Mouse (Mus musculus) neural tube, embryonic 11.5 days (tissue): ENCODE results near the gene Arid1b. TPM values are rescaled to one million over a fixed set of nuclear protein-coding genes. Genes with fewer than 3 reads are reported as not detected.

Experiments
- ATAC-seq: fragments of 200-750 bp; cut with Nextera tagmentation; 2 replicates; pipeline ENCODE4 v1.8.0; 2017; ENCODE audit warnings: moderate number of reproducible peaks, mild to moderate bottlenecking, moderate TSS enrichment, moderate library complexity; ENCODE audit not compliant: insufficient read depth, low FRiP score, low TSS enrichment
- DNase-seq: peaks from one replicate; pipeline ENCODE4 v3.0.0-alpha.2; 2015; ENCODE audit warnings: low spot score
- H3K27ac ChIP-seq: fragments of 300-500 bp; sonication (generic); 2 replicates; pipeline ENCODE4 v1.5.1; 2014; ENCODE audit warnings: low read depth, mild to moderate bottlenecking, low read length
- H3K27me3 ChIP-seq: fragments of 300-500 bp; sonication (generic); 2 replicates; pipeline ENCODE4 v1.6.1; 2014; ENCODE audit warnings: mild to moderate bottlenecking, low read length, mixed read lengths; ENCODE audit not compliant: control insufficient read depth, insufficient read depth
- H3K36me3 ChIP-seq: fragments of 300-500 bp; sonication (generic); 2 replicates; pipeline ENCODE4 v1.6.1; 2014; ENCODE audit warnings: mild to moderate bottlenecking, low read length, moderate library complexity, mixed read lengths; ENCODE audit not compliant: control insufficient read depth, insufficient read depth
- H3K4me1 ChIP-seq: fragments of 300-500 bp; sonication (generic); 2 replicates; pipeline ENCODE4 v1.6.1; 2014; ENCODE audit warnings: low read length, mixed read lengths; ENCODE audit not compliant: control insufficient read depth, insufficient read depth
- H3K4me2 ChIP-seq: fragments of 300-500 bp; sonication (generic); 2 replicates; pipeline ENCODE4 v1.6.1; 2014; ENCODE audit warnings: low read depth, mild to moderate bottlenecking, moderate library complexity
- H3K4me3 ChIP-seq: fragments of 300-500 bp; sonication (generic); 2 replicates; pipeline ENCODE4 v1.5.1; 2014; ENCODE audit warnings: low read depth, low read length
- H3K9ac ChIP-seq: fragments of 300-500 bp; sonication (generic); 2 replicates; pipeline ENCODE4 v1.6.1; 2014; ENCODE audit warnings: mild to moderate bottlenecking, low read length
- H3K9me3 ChIP-seq: fragments of 300-500 bp; sonication (generic); 2 replicates; pipeline ENCODE4 v1.6.1; 2016; ENCODE audit warnings: low read length; ENCODE audit not compliant: control insufficient read depth
- WGBS: fragments of 180-500 bp; shearing (Covaris S2); extraction: QIAGEN DNeasy Blood & Tissue Kit; methylation state at CpG from one replicate; pipeline ENCODE4 v1.1.7; 2014; 5-methylcytosine and 5-hydroxymethylcytosine counted together
- polyA plus RNA-seq: library from polyadenylated mRNA; unstranded; fragments of >200 nt; fragmentation: Nextera tagmentation; extraction: Ambion mirVana; gene quantifications from 2 replicates; pipeline ENCODE4 v1.2.1, GENCODE M21; 2014

Arid1b gene
- polyA plus RNA-seq, 1 experiment from 2014 or later = 14.3 TPM

DNA sequence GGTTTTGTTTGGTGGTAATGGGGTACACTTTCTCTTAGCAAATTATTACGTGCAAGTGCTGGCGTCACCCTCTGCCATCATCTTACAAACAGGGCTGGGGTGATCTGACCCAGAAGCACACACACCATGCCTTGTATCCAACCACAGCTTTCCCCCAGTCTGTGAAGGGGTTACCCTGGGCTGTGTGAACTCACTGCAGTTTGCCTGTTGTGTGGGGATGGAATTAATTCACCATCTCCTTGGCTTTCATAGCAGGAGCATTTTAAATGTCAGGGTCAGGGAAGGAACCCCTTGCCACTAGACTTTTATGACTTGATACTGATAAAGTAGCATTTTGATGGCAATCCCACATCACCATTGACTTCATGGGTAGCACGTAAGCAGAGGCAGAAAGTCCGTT lies 102.9 kb downstream of the Arid1b start:
- DNase-seq = no peak
- peaks cover 11% of the 10 kb centered on the region; the same call in 1 of the 2 replicates for H3K4me1 ChIP-seq

GRCm38 (mm10) chr17:5097545-5098475 lies 103.7 kb downstream of the Arid1b start:
- Histone ChIP-seq H3K27ac (no peak overlapping the region), H3K9ac (no peak overlapping the region), H3K27me3 (no peaks in the 10 kb centered on the region), H3K4me2 (no peak overlapping the region), H3K9me3 (no peaks in the 10 kb centered on the region), H3K4me1 (peaks cover 11% of the 10 kb centered on the region; the same call in 1 of the 2 replicates), H3K4me3 (no peak overlapping the region), H3K36me3 (no peaks in the 10 kb centered on the region)
- ATAC-seq (no peak), DNase-seq (no peak)
- WGBS = 72% methylated on average over 21 of the region's 21 CpGs

More for the DNA sequence above, 102.9 kb downstream of the Arid1b start:
- 93% methylated on average over 4 of the region's 4 CpGs for WGBS
- H3K27me3 ChIP-seq = no peaks in the 10 kb centered on the region
- no peak for ATAC-seq
- H3K9me3 ChIP-seq = no peaks in the 10 kb centered on the region
- H3K36me3 ChIP-seq = no peaks in the 10 kb centered on the region
- H3K4me2 ChIP-seq = no peak overlapping the region
- no peak overlapping the region for H3K4me3 ChIP-seq
- no peak overlapping the region for H3K9ac ChIP-seq
- no peak overlapping the region for H3K27ac ChIP-seq

DNA sequence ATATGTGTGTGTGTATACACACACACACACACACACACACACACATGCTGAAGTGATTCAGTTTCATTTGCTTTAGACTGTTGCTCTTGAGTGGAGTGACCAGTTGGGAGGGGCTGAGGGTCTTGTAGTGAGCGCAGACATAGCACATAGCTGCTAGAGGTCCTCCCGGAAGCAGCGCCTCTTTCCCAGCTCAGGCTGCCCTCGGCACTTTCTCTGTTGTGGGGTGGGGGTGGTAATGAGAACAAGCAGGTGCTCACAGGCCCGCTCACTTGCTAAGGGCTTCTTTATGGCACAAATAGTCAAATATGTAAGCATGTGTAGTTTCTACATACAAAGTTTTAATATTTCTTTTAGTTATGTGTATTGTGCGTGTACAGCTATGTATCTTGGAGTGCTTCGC lies 104.6 kb downstream of the Arid1b start:
- H3K4me1 ChIP-seq = peaks cover 11% of the 10 kb centered on the region; the same call in 1 of the 2 replicates
- no peaks in the 10 kb centered on the region for H3K27me3 ChIP-seq
- no peak overlapping the region for H3K4me2 ChIP-seq
- H3K4me3 ChIP-seq = no peak overlapping the region
- no peak for ATAC-seq
- WGBS = 79% methylated on average over 7 of the region's 7 CpGs
- no peaks in the 10 kb centered on the region for H3K36me3 ChIP-seq
- no peak overlapping the region for H3K27ac ChIP-seq
- H3K9me3 ChIP-seq = no peaks in the 10 kb centered on the region
- DNase-seq = no peak
- H3K9ac ChIP-seq = no peak overlapping the region

DNA sequence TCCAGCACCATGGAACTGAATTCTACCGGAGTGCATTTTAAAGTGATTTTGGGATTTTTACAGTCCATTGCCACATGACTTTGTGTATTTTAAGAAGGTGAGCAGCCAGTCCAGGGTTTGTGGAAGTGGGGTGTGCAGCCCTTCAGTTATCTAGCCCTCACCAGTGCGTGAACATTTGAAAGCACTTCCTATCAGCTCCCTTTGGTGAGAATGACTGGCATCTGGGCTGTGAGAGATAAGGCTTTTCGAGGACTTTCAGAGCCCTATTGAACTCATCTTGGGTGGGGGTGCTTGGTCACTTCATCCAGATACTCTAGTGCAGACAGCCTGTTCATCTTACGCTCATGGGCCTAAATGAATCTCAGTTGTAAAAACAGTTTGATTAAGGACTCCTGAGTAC lies 105.1 kb downstream of the Arid1b start:
- WGBS = 71% methylated on average over 4 of the region's 4 CpGs
- Histone ChIP-seq H3K9ac (no peak overlapping the region), H3K27me3 (no peaks in the 10 kb centered on the region), H3K4me1 (peaks cover 11% of the 10 kb centered on the region; the same call in 1 of the 2 replicates), H3K9me3 (no peaks in the 10 kb centered on the region), H3K27ac (no peak overlapping the region), H3K36me3 (no peaks in the 10 kb centered on the region; the same call in 1 of the 2 replicates), H3K4me2 (no peak overlapping the region), H3K4me3 (no peak overlapping the region)
- ATAC-seq = no peak
- DNase-seq = no peak

DNA sequence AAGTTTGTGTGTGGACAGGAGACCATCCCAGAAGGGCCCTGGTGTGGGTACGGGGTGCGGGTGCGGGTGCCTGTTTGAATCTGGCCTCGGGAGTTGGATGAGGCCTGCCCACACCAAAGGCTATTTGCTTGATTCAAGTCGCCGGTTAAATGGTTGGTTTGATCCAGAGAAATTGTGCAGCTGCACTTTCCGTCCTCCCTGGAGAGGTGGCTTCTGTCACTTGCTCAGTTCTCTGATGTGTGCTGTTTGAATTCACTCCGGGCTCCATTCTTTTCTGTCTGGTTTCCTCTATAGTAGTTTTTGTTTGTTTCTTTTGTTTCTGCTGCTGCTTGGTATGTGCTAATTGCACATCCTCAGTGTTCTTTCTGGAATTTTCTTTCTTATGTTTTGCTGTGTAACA lies 107.0 kb downstream of the Arid1b start:
- Histone ChIP-seq H3K9ac (no peak overlapping the region), H3K4me3 (no peak overlapping the region), H3K9me3 (no peaks in the 10 kb centered on the region), H3K27me3 (no peaks in the 10 kb centered on the region), H3K36me3 (no peaks in the 10 kb centered on the region; the same call in 1 of the 2 replicates), H3K27ac (no peak overlapping the region; the same call in 1 of the 2 replicates), H3K4me1 (peaks cover 7% of the 10 kb centered on the region; the same call in 1 of the 2 replicates), H3K4me2 (no peak overlapping the region)
- 83% methylated on average over 8 of the region's 8 CpGs for WGBS
- DNase-seq (no peak), ATAC-seq (no peak)

DNA sequence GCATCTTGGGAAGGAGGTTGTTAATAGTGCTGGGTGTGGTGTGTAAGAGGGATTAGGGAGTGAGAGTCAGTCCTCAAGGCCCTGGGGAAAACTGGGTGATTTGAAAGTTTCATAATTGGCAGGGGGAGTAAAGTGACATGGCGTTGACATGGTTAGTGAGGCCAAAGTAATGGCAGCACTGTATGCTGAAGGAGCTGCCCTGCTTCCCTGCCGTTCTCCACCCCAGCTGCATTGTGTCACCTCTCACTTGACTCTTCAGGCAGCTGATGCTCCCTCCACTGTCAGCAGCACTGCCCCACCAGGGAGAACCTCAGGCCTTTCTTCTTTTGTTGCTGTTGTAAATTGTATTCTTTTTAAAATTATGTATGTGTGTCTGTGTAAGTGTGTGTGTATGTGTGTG lies 107.8 kb downstream of the Arid1b start:
- Histone ChIP-seq H3K27ac (0 out of 2 replicates have a peak overlapping the region, but pooled peaks have one; percentile 1), H3K27me3 (no peaks in the 10 kb centered on the region), H3K4me2 (no peak overlapping the region), H3K4me3 (no peak overlapping the region), H3K4me1 (peaks cover 7% of the 10 kb centered on the region; the same call in 1 of the 2 replicates), H3K36me3 (no peaks in the 10 kb centered on the region; the same call in 1 of the 2 replicates), H3K9me3 (no peaks in the 10 kb centered on the region), H3K9ac (no peak overlapping the region)
- 41% methylated on average over 2 of the region's 2 CpGs for WGBS
- ATAC-seq (no peak), DNase-seq (no peak)

GRCm38 (mm10) chr17:5105746-5106145 lies 111.6 kb downstream of the Arid1b start:
- 79% methylated on average over 6 of the region's 6 CpGs for WGBS
- no peaks in the 10 kb centered on the region for H3K27me3 ChIP-seq
- no peak overlapping the region for H3K4me3 ChIP-seq
- no peaks in the 10 kb centered on the region; the same call in 1 of the 2 replicates for H3K36me3 ChIP-seq
- DNase-seq (no peak), ATAC-seq (no peak)
- H3K9ac ChIP-seq = no peak overlapping the region
- no peak overlapping the region for H3K27ac ChIP-seq
- no peak overlapping the region for H3K4me2 ChIP-seq
- H3K4me1 ChIP-seq = peaks cover 7% of the 10 kb centered on the region; the same call in 1 of the 2 replicates
- H3K9me3 ChIP-seq = no peaks in the 10 kb centered on the region

GRCm38 (mm10) chr17:5106263-5107195 lies 112.4 kb downstream of the Arid1b start:
- no peak overlapping the region for H3K27ac ChIP-seq
- H3K4me3 ChIP-seq = no peak overlapping the region
- no peak overlapping the region for H3K9ac ChIP-seq
- peaks cover 7% of the 10 kb centered on the region; the same call in 1 of the 2 replicates for H3K4me1 ChIP-seq
- 81% methylated on average over 11 of the region's 11 CpGs for WGBS
- H3K9me3 ChIP-seq = no peaks in the 10 kb centered on the region
- DNase-seq (no peak), ATAC-seq (no peak)
- no peaks in the 10 kb centered on the region; the same call in 1 of the 2 replicates for H3K36me3 ChIP-seq
- H3K4me2 ChIP-seq = no peak overlapping the region
- no peaks in the 10 kb centered on the region for H3K27me3 ChIP-seq
